Mouse (Mus musculus) intestine, postnatal 0 days (tissue): ENCODE measurements around the gene Rgs3. TPM values are rescaled to one million over a fixed set of nuclear protein-coding genes. Genes with fewer than 3 reads are reported as not detected.

Experiments used
- ATAC-seq: fragments of 200-750 bp; cut with Nextera tagmentation; 2 replicates; pipeline ENCODE4 v1.8.0; 2017; ENCODE audit warnings: mild to moderate bottlenecking, moderate TSS enrichment, moderate library complexity
- H3K27ac ChIP-seq: fragments of 300-500 bp; sonication (generic); 2 replicates; pipeline ENCODE4 v1.5.1; 2014; ENCODE audit warnings: mild to moderate bottlenecking, low read depth, low read length, moderate library complexity
- H3K27me3 ChIP-seq: fragments of 300-500 bp; sonication (generic); replicated peaks from 2 replicates; pipeline ENCODE4 v1.6.1; 2014; ENCODE audit warnings: low read length, mixed read lengths; ENCODE audit not compliant: control insufficient read depth, insufficient read depth
- H3K36me3 ChIP-seq: fragments of 300-500 bp; sonication (generic); 2 replicates; pipeline ENCODE4 v1.6.1; 2014; ENCODE audit warnings: mild to moderate bottlenecking, moderate library complexity; ENCODE audit not compliant: control insufficient read depth, insufficient read depth
- H3K4me1 ChIP-seq: fragments of 300-500 bp; sonication (generic); replicated peaks from 2 replicates; pipeline ENCODE4 v1.6.1; 2014; ENCODE audit warnings: antibody characterized with exemption, low read length, mixed read lengths; ENCODE audit not compliant: control insufficient read depth, insufficient read depth
- H3K4me2 ChIP-seq: fragments of 300-500 bp; sonication (generic); replicated peaks from 2 replicates; pipeline ENCODE4 v1.6.1; 2014; ENCODE audit warnings: low read depth, mild to moderate bottlenecking, moderate library complexity
- H3K4me3 ChIP-seq: fragments of 300-500 bp; sonication (generic); 2 replicates; pipeline ENCODE4 v1.5.1; 2014; ENCODE audit warnings: low read depth, low read length
- H3K9ac ChIP-seq: fragments of 300-500 bp; sonication (generic); 2 replicates; pipeline ENCODE4 v1.6.1; 2014; ENCODE audit warnings: mild to moderate bottlenecking, low read depth, low read length
- H3K9me3 ChIP-seq: fragments of 300-500 bp; sonication (generic); 2 replicates; pipeline ENCODE4 v1.6.1; 2016; ENCODE audit warnings: mixed run types; ENCODE audit not compliant: control insufficient read depth
- CTCF ChIP-seq: sonication (generic); IDR thresholded peaks from 2 replicates; pipeline ENCODE4 v1.5.1; 2016; ENCODE audit warnings: low read depth, mild to moderate bottlenecking, control low read depth, antibody characterized with exemption, moderate library complexity
- WGBS: fragments of 180-500 bp; shearing (Covaris S2); extraction: QIAGEN DNeasy Blood & Tissue Kit; methylation state at CpG from one replicate; pipeline ENCODE4 v1.1.7; 2014; 5-methylcytosine and 5-hydroxymethylcytosine counted together
- polyA plus RNA-seq: library from polyadenylated mRNA; unstranded; fragments of >200 nt; fragmentation: Nextera tagmentation; extraction: Ambion mirVana; gene quantifications from 2 replicates; pipeline ENCODE4 v1.2.1, GENCODE M21; 2015

The Rgs3 gene
- polyA plus RNA-seq, 1 experiment from 2014 or later: 30.1 TPM

- H3K4me1 ChIP-seq: no peaks in the 10 kb centered on the region
These were observed 175.6 kb downstream of the Rgs3 start for GRCm38 (mm10) chr4:62735291-62735690.

DNA sequence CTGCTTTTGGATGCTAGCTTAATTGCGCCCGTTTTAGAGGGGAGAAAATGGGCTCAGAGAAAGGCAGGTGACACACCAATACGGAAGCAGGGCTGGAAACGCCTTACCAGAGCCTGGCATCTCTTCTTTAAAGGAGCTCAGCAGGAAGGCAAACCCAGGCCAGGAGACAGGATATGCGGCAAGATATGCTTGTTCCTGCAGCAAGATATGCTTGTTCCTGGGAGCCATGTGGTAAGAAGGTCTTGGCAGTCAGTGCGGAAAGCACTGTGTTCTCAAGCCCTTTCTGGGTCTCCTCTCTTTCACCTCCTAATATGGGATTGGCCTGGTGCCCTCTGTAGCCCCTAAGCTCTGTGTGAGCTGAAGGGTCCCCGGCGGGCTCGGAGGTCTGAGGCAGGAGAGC is 176.2 kb downstream of the Rgs3 start:
- no peak overlapping the region for H3K4me2 ChIP-seq
- H3K4me3 ChIP-seq: no peak overlapping the region
- no peaks in the 10 kb centered on the region for H3K4me1 ChIP-seq
- no peaks in the 10 kb centered on the region for H3K9me3 ChIP-seq
- TF ChIP-seq CTCF: no peak
- 59% methylated on average over 9 of the region's 9 CpGs for WGBS
- no peak overlapping the region for H3K27ac ChIP-seq
- H3K36me3 ChIP-seq: no peaks in the 10 kb centered on the region
- no peaks in the 10 kb centered on the region for H3K27me3 ChIP-seq
- no peak overlapping the region for H3K9ac ChIP-seq
- no peak for ATAC-seq

More at GRCm38 (mm10) chr4:62735291-62735690, 175.6 kb downstream of the Rgs3 start:
- Histone ChIP-seq H3K36me3 (no peaks in the 10 kb centered on the region), H3K4me2 (no peak overlapping the region), H3K9ac (no peak overlapping the region), H3K9me3 (no peaks in the 10 kb centered on the region), H3K27ac (no peak overlapping the region), H3K27me3 (no peaks in the 10 kb centered on the region), H3K4me3 (no peak overlapping the region)
- WGBS: 42% methylated on average over 8 of the region's 8 CpGs
- no peak for TF ChIP-seq CTCF
- 0 out of 2 replicates have a peak, but pooled peaks have one; percentile 26 for ATAC-seq

GRCm38 (mm10) chr4:62736421-62736820 is 176.8 kb downstream of the Rgs3 start:
- no peak for ATAC-seq
- Histone ChIP-seq H3K4me1 (no peaks in the 10 kb centered on the region), H3K27me3 (no peaks in the 10 kb centered on the region), H3K4me2 (no peak overlapping the region), H3K4me3 (no peak overlapping the region), H3K36me3 (no peaks in the 10 kb centered on the region), H3K9me3 (no peaks in the 10 kb centered on the region), H3K27ac (no peak overlapping the region), H3K9ac (no peak overlapping the region)
- 69% methylated on average over 7 of the region's 7 CpGs for WGBS
- TF ChIP-seq CTCF: no peak

DNA sequence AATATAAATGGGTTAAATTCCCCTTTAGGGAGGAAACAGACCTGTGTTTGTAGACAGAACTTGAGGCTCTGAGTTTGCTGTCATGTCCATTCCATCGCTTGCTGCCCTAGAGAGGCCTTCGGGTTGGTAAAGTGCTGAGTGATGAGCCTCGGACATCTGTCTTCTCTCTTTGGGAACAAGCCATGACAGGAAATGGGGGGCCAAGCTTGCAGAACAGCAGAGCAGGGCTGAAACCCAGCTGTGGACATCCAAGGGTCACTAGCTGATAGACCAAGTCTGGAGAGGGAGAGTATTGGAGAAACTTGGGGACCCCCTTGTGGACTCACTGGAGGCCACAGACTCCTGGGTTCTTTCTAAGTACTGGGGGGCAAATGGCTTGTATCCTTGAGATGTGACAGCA is 177.3 kb downstream of the Rgs3 start:
- Histone ChIP-seq H3K9me3 (no peaks in the 10 kb centered on the region), H3K4me2 (no peak overlapping the region), H3K4me1 (no peaks in the 10 kb centered on the region), H3K36me3 (no peaks in the 10 kb centered on the region), H3K4me3 (no peak overlapping the region), H3K9ac (no peak overlapping the region), H3K27ac (no peak overlapping the region), H3K27me3 (no peaks in the 10 kb centered on the region)
- no peak for ATAC-seq
- WGBS: 59% methylated on average over 3 of the region's 3 CpGs
- TF ChIP-seq CTCF: no peak

DNA sequence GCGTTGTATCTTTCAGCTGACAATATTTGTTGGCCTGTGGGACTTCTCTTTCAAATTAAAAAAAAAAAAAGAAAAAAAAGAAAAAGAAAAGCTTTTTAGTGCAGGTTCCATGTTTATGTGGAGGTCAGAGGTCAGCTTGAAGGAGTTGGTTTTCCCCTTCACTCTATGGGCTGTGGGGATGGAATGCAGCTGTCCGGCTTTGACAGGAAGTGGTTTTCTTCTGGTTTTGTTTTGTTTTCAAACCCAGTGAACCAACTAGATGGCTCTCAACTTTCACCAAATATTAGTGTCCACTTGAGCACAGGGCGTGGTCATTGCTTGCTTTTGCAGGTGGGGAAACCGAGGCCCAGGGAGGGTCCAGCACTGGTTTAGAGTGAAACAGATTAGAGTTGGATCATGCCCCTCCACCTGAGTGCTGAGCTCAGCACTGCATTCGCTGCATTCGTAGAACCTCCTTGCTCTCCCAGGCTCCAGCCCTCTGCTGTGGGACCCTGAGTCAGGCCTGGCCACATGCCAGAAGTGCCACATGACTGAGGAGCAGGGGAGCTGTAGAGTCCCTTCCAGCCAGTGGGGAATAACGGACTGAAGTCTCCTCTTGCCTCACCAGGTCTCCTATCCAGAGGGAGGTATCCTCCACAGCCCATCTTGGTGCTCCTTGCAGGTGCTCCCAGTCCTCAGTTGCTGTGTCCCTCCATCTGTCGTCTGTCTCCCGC is 178.5 kb downstream of the Rgs3 start:
- H3K9ac ChIP-seq: no peak overlapping the region
- no peaks in the 10 kb centered on the region for H3K36me3 ChIP-seq
- H3K27ac ChIP-seq: no peak overlapping the region
- no peak overlapping the region for H3K4me3 ChIP-seq
- no peak for TF ChIP-seq CTCF
- H3K4me2 ChIP-seq: no peak overlapping the region
- 46% methylated on average over 9 of the region's 9 CpGs for WGBS
- no peaks in the 10 kb centered on the region for H3K4me1 ChIP-seq
- 0 out of 2 replicates have a peak, but pooled peaks have one; percentile 23 for ATAC-seq
- H3K27me3 ChIP-seq: no peaks in the 10 kb centered on the region
- H3K9me3 ChIP-seq: no peaks in the 10 kb centered on the region

GRCm38 (mm10) chr4:62738996-62739395 is 179.3 kb downstream of the Rgs3 start:
- TF ChIP-seq CTCF: no peak
- H3K27ac ChIP-seq: no peak overlapping the region
- H3K4me1 ChIP-seq: no peaks in the 10 kb centered on the region
- H3K27me3 ChIP-seq: no peaks in the 10 kb centered on the region
- ATAC-seq: no peak
- H3K9me3 ChIP-seq: no peaks in the 10 kb centered on the region
- 81% methylated on average over 3 of the region's 3 CpGs for WGBS
- no peak overlapping the region for H3K4me3 ChIP-seq
- H3K36me3 ChIP-seq: no peaks in the 10 kb centered on the region
- no peak overlapping the region for H3K4me2 ChIP-seq
- no peak overlapping the region for H3K9ac ChIP-seq
